Mouse (Mus musculus) myocyte (in vitro differentiated cells): ENCODE results near the gene Hs1bp3. TPM values are rescaled to one million over a fixed set of nuclear protein-coding genes. Genes with fewer than 3 reads are reported as not detected.

ENCODE experiments used
- H3K27me3 ChIP-seq: one replicate; pipeline ENCODE4 v1.6.1; 2011; ENCODE audit not compliant: control insufficient read depth, insufficient read depth, insufficient read length
- H3K36me3 ChIP-seq: one replicate; pipeline ENCODE4 v1.6.1; 2011; ENCODE audit not compliant: control insufficient read depth, insufficient read depth
- H3K4me2 ChIP-seq: one replicate; pipeline ENCODE4 v1.6.1; 2011; ENCODE audit warnings: low read depth, control low read depth
- H3K4me3 ChIP-seq: one replicate; pipeline ENCODE4 v1.5.1; 2011; ENCODE audit warnings: mild to moderate bottlenecking, control low read depth, moderate library complexity
- H3K79me2 ChIP-seq: one replicate; pipeline ENCODE4 v1.6.1; 2011; ENCODE audit not compliant: control insufficient read depth, insufficient read depth
- H3ac ChIP-seq: one replicate; pipeline ENCODE4 v1.6.1; 2011; ENCODE audit not compliant: control insufficient read depth, insufficient read length
- CEBPB ChIP-seq: IDR thresholded peaks from 2 replicates; pipeline ENCODE4 v1.6.1; 2011; ENCODE audit warnings: mild to moderate bottlenecking, moderate library complexity; ENCODE audit not compliant: poor library complexity, insufficient read depth, severe bottlenecking
- E2F4 ChIP-seq: IDR thresholded peaks from one replicate; pipeline ENCODE4 v1.6.1; 2011; ENCODE audit warnings: mild to moderate bottlenecking, control low read depth, moderate library complexity; ENCODE audit not compliant: insufficient read depth
- MAX ChIP-seq: IDR thresholded peaks from one replicate; pipeline ENCODE4 v1.6.1; 2011; ENCODE audit warnings: low read depth, mild to moderate bottlenecking, control low read depth
- MYOD1 ChIP-seq, 3 experiments: IDR thresholded peaks; one replicate each; pipeline ENCODE4 v1.6.1; 2011; ENCODE audit warnings: control low read depth in 2 of 3, low read depth in 2 of 3, mild to moderate bottlenecking in 2 of 3, moderate library complexity in 1 of 3; ENCODE audit not compliant: insufficient read length in 2 of 3, control insufficient read depth in 1 of 3
- MYOG ChIP-seq, 3 experiments: IDR thresholded peaks; one replicate each; pipeline ENCODE4 v1.6.1; 2011; ENCODE audit warnings: control low read depth in 2 of 3, low read depth in 2 of 3, mild to moderate bottlenecking in 2 of 3; ENCODE audit not compliant: insufficient read length in 2 of 3, control insufficient read depth in 1 of 3, insufficient read depth in 1 of 3
- POLR2A ChIP-seq: IDR thresholded peaks from one replicate; pipeline ENCODE4 v1.6.1; 2011; ENCODE audit warnings: low read depth, mild to moderate bottlenecking, control low read depth, moderate library complexity; ENCODE audit not compliant: insufficient read length
- POLR2AphosphoS2 ChIP-seq: IDR thresholded peaks from one replicate; pipeline ENCODE4 v1.6.1; 2011; ENCODE audit warnings: low read depth, control low read depth; ENCODE audit not compliant: insufficient read length
- REST ChIP-seq: IDR thresholded peaks from one replicate; pipeline ENCODE4 v1.6.1; 2011; ENCODE audit warnings: mild to moderate bottlenecking, control low read depth, moderate library complexity; ENCODE audit not compliant: insufficient read depth, insufficient read length
- SRF ChIP-seq: IDR thresholded peaks from one replicate; pipeline ENCODE4 v1.6.1; 2011; ENCODE audit warnings: low read depth; ENCODE audit not compliant: control insufficient read depth, insufficient read length
- TCF12 ChIP-seq: IDR thresholded peaks from one replicate; pipeline ENCODE4 v1.6.1; 2011; ENCODE audit warnings: mild to moderate bottlenecking, control low read depth; ENCODE audit not compliant: poor library complexity, insufficient read depth, severe bottlenecking
- TCF3 ChIP-seq: IDR thresholded peaks from one replicate; pipeline ENCODE4 v1.6.1; 2011; ENCODE audit warnings: low read depth, control low read depth; ENCODE audit not compliant: insufficient read length
- USF1 ChIP-seq: IDR thresholded peaks from one replicate; pipeline ENCODE4 v1.6.1; 2011; ENCODE audit warnings: low read depth, mild to moderate bottlenecking, control low read depth, moderate library complexity
- polyA plus RNA-seq: library from polyadenylated mRNA; unstranded; fragments of >200 nt; fragmentation: generic; extraction: Trizol; gene quantifications from one replicate; pipeline ENCODE4 v1.2.1, GENCODE M21; 2012; ENCODE audit warnings: missing spikeins

Gene Hs1bp3
- polyA plus RNA-seq, 1 experiment: 24.6 TPM

- TF ChIP-seq MAX: no peak
- TF ChIP-seq MYOG (IDR thresholded peaks at IDR 0.05; ENCODE audit: control insufficient read depth in 1 of 3, insufficient read depth in 1 of 3, insufficient read length in 2 of 3, low read depth in 2 of 3): no peak
- no peak for TF ChIP-seq SRF
- TF ChIP-seq CEBPB: no peak
- no peak for TF ChIP-seq TCF3
- no peak for TF ChIP-seq MYOD1 (IDR thresholded peaks at IDR 0.05; ENCODE audit: control insufficient read depth in 1 of 3, insufficient read length in 2 of 3, low read depth in 2 of 3)
- TF ChIP-seq E2F4: no peak
- Histone ChIP-seq H3K4me3 (no peak overlapping the region), H3K4me2 (no peak overlapping the region), H3ac (no peak overlapping the region), H3K27me3 (no peaks in the 10 kb centered on the region), H3K79me2 (no peaks in the 10 kb centered on the region), H3K36me3 (no peaks in the 10 kb centered on the region)
Measured at GRCm38 (mm10) chr12:8297586-8298214, 15.5 kb upstream of the Hs1bp3 start.

GRCm38 (mm10) chr12:8298361-8299142, 14.7 kb upstream of the Hs1bp3 start:
- H3K4me2 ChIP-seq: no peak overlapping the region
- H3K79me2 ChIP-seq: no peaks in the 10 kb centered on the region
- H3ac ChIP-seq: no peak overlapping the region
- no peaks in the 10 kb centered on the region for H3K27me3 ChIP-seq
- no peak overlapping the region for H3K4me3 ChIP-seq
- no peak for TF ChIP-seq SRF
- peak in 1 of 3 experiments; percentile 2 for TF ChIP-seq MYOG (IDR thresholded peaks at IDR 0.05; ENCODE audit: control insufficient read depth in 1 of 3, insufficient read depth in 1 of 3, insufficient read length in 2 of 3, low read depth in 2 of 3)
- no peaks in the 10 kb centered on the region for H3K36me3 ChIP-seq

GRCm38 (mm10) chr12:8299143-8300110, 13.8 kb upstream of the Hs1bp3 start:
- Histone ChIP-seq H3K27me3 (no peaks in the 10 kb centered on the region), H3K4me3 (no peak overlapping the region), H3ac (no peak overlapping the region), H3K36me3 (no peaks in the 10 kb centered on the region), H3K4me2 (no peak overlapping the region), H3K79me2 (no peaks in the 10 kb centered on the region)
- TF ChIP-seq TCF12: no peak
- no peak for TF ChIP-seq CEBPB
- TF ChIP-seq USF1: no peak
- no peak for TF ChIP-seq MYOD1 (IDR thresholded peaks at IDR 0.05; ENCODE audit: control insufficient read depth in 1 of 3, insufficient read length in 2 of 3, low read depth in 2 of 3)
- TF ChIP-seq MAX: no peak
- TF ChIP-seq POLR2AphosphoS2: no peak
- no peak for TF ChIP-seq REST
- no peak for TF ChIP-seq E2F4
- no peak for TF ChIP-seq SRF
- TF ChIP-seq MYOG (IDR thresholded peaks at IDR 0.05; ENCODE audit: control insufficient read depth in 1 of 3, insufficient read depth in 1 of 3, insufficient read length in 2 of 3, low read depth in 2 of 3): no peak
- TF ChIP-seq TCF3: no peak
- TF ChIP-seq POLR2A: no peak

GRCm38 (mm10) chr12:8300111-8300480, 13.1 kb upstream of the Hs1bp3 start:
- no peak overlapping the region for H3K4me2 ChIP-seq
- H3ac ChIP-seq: no peak overlapping the region
- no peak overlapping the region for H3K4me3 ChIP-seq
- H3K79me2 ChIP-seq: no peaks in the 10 kb centered on the region
- no peaks in the 10 kb centered on the region for H3K36me3 ChIP-seq
- no peaks in the 10 kb centered on the region for H3K27me3 ChIP-seq
- TF ChIP-seq MYOD1 (IDR thresholded peaks at IDR 0.05; ENCODE audit: control insufficient read depth in 1 of 3, insufficient read length in 2 of 3, low read depth in 2 of 3): no peak
- TF ChIP-seq TCF3: no peak
- no peak for TF ChIP-seq USF1
- no peak for TF ChIP-seq MYOG (IDR thresholded peaks at IDR 0.05; ENCODE audit: control insufficient read depth in 1 of 3, insufficient read depth in 1 of 3, insufficient read length in 2 of 3, low read depth in 2 of 3)
- TF ChIP-seq TCF12: no peak
